Mouse (Mus musculus) urinary bladder, postnatal 14 days (tissue): ENCODE measurements at regions not wholly inside any gene's neighbourhood (a gene's known extent, or its start where the extent isn't known, plus 50 kb on each side); places are given as distances from the start of the nearest gene placed in this dataset.

Experiments
- DNase-seq: peaks from one replicate; pipeline ENCODE4 v3.0.0; 2021; ENCODE audit warnings: low spot score

DNA sequence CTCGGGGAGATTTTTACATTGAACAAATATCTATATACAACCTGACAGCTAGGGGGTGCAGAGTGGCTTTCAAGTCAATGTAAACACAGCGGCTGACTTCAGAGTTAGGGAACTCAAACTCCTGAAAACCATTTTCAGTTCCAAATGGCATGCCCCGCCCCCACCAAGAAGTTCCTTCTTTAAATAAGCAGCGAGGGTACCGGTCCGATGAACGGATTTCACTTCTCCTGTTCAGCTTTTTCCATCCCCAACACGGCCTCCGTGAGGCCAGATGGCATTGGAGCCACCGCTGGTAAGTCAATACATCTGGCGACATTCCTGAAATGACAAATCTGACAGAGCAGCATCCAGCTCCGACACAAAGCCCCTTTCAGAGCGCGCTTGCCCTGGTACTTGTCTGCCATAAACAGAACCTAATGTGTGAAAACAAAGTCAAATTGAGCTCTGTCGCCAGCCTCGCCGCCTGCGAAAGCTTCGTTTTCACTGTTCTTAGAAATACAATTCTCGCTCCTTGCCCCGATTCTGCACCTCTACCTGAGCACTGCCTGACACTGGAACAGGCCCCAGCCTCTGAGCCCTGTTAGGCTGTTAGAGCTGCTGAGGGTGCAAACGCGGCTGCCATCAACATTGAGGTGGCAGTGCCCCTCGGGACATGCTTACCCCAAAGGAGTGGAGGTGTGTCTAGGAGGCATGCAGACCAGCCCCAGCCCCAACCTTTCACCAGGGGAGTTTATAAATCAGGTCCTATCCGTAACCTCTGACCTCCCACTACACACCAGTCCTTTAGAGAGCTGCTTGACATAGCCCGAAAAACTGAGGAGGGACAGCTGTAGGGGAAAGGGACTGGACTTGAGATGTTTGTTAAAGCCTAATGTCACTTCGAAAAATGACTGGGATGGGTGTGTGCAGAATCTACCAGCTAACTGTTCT, 446.0 kb downstream of the Ate1 start:
- peak; percentile 40 for DNase-seq

DNA sequence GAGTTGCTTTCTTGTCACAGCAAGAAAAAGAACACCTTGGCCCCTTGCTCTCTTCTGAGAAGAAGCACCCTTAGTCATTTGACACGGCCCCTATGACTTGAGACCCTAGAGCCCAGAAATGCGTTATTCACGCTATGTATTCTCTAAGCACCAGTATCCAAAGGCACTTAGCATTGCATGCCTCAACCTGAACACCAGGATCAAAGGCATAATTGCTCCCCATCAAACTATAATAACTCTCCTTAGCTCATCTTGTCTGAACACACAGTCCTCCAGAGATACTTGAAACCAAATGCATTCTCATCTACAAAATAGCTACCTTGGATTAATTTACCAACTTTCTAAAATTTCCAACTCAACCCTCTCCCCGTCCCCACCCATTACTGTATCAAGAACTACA, 437.5 kb downstream of the Ate1 start:
- no peak for DNase-seq

DNA sequence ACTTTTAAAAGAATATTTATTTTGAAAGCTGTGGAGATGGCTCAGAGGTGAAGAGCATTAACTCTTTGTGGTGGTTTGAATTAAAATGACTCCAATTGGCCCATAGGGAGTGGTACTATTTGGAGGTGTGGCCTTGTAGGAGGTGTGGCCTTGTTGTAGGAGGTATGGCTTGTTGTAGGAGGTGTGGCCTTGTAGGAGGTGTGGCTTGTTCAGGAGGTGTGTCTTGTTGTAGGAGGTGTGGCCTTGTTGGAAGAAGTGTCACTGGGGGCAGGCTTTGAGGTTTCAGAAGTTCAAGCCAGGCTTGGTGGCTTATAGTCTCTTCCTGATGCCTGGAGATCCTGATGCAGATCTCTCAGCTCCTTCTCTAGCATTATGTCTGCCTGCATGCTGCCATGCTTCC, 434.5 kb downstream of the Ate1 start:
- no peak for DNase-seq

DNA sequence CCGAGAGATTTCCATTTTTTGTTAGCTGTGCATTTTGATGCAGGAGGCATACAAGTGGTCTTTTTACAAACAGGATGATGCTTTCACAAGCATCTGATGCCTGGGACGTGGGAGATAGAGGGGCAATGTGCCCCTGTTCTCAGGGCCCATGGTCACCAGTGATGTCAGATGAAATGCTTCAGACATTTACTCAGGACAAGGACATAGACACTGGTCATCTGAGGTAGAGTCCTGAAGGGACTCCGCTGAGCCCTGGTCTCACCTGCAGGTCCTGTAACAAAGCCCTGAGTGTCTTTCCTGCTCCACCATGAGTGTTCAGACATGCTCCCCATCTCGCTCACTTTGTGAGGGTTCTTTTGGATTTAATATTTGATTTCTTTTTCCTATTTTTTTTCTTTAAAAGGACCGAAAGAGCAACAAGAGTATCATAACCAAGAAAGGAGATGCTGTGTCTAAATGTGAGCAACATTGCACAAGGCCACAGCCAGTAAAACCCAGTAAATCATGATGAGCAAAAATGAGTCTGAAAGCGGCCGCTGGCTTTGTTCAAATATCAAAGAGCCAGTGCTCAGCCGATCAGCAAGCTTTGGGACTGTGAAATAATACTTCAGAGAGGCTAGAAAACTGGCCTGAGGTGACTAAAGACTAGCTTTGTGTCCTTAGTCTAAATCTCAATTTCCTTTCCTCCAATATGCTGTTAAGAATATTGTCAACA, 430.1 kb downstream of the Ate1 start:
- DNase-seq: no peak

DNA sequence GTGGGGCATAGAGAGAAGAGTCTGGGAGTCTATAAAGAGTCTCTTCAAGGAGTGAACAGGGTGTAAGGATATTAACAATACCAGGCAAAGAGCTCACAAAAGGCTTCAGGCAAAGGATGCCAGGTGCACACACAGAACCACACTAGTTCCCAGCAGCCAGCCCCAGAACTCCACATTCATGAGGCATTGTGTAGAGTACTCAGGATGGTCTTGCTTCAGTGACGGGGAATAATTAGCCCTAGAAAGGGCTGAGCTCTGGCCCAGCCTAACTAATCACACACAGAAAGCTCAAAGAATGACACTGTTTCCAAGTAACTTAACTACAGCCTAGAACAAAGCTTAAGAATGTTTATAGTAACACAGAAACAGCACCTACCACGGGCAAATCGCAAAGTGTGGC, 428.2 kb downstream of the Ate1 start:
- no peak for DNase-seq

DNA sequence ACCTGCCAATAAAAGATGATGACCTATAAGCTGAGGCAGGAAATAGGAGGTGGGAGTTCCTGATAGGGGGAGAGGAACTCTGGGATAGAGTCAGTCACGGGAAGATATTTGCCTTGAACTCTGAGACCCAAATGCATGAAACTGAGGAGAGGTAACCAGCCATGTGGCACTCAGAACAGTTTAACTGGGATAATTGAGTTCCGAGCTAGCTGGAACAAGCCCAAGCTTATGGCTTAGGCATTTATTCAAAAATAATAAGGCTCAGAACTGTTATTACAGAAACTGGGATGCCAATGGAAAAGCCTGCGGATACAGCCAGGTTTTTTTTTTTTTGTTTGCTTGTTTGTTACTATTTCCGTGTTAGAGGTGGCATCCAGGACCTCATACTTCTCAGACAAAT, 425.0 kb downstream of the Ate1 start:
- no peak for DNase-seq

DNA sequence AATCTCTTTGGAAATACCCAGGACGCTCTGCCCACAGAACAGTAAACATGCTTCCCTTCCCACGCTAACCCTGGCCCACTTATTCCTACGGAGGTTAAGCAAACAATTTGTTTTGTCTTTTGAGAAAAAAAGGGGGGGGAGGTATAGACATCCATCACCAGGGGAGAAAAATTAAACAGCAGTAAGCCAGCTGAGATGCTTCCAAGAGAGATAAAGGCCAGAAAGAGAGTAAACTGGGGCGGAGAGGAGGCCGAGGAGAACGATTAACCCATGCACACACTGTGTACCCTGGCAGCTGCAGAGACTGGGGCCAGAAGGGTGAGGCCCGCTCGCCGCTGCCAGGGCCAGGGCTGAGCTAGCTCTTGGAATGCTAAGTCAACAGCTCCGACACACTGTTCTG, 421.6 kb downstream of the Ate1 start:
- DNase-seq: peak; percentile 44

DNA sequence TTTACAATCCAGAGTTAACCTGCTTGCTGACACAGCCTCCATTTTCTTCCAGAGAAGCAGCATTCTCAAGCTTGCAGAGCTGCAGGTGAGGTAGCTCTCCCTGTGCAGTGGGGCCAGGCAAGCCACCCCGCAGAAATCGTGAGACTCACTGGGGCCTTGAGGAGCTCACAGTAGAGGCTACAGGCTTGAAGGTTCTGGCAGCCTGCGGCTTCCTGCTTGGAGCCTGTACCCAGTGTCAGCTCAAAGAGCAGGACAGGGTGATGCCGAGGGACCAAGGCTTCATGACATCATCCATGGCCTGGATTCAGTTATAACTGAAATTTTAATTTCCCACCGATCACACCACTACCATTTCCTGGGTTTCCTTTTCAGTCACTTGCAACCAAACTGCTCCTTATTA, 417.5 kb downstream of the Ate1 start:
- DNase-seq: no peak

DNA sequence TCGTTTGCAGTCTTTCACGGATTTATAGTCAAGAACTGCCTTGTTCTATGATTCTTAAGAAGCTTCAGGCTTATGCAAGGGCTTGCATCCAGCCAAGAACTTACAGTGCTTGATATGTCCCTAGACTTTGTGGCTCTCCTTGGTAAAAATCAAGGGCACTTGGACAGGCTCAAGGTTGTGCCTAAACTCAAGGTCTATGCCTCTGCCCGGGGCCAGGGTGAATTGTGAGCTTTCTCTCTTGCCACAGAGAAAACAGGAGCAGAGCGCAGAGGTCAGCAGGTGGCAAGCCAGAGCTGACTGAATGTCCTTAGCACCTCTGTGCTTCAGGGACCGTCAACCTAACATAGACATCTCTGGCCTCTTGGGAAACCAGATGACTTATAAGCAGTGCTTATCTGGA, 413.2 kb downstream of the Ate1 start:
- no peak for DNase-seq

DNA sequence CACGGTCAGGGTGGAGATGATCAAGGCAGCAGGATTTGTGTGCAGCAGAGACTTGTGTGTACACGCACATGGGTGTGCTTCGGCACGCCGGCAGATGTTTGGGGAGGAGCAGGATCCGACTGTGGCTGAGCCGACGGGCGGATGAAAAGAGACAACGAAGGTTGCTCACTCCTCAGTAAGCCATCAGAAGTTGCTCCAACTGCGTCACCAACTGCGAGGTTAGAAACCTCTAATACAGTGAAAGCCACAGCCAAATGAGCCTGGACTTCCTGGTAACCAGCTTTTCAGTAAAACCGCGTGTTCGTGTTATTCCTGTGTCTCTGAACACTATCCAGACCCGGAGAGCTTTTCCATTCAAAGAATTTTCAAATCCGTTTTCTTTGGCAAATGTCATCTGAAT, 411.8 kb downstream of the Ate1 start:
- DNase-seq: peak; percentile 12
